10 mouse cellular contexts compared by ENCODE assay signal in genomic region chr19:3651220-3651619, GRCm38 (mm10). TPM values are rescaled to one million over a fixed set of nuclear protein-coding genes. Genes with fewer than 3 reads are reported as not detected.
A peak's percentile ranks its signal among the peaks of the same experiment; 100 is the strongest.
DNase-seq lines count a peak whose midpoint lies in the region; ATAC-seq and TF ChIP-seq lines count a peak whose summit lies in the region.
"Had no signal": no experiment of that assay in that cellular context is flagged by ENCODE, and none has a peak within 500 bp of the region (broad histone marks: within the 10 kb centered on the region; RNA-seq: fewer than 3 reads in every experiment).

No protein-coding gene starts in this region.

- ATAC-seq in forebrain, postnatal 0 days = no peak
- ATAC-seq in forebrain, embryonic 11.5 days (replicated peaks; ENCODE audit: low FRiP score) = no peak
- ATAC-seq in cerebellum, adult (ENCODE audit: insufficient number of reproducible peaks, low FRiP score, low TSS enrichment) = no peak

- WGBS in forebrain, postnatal 0 days = 97% methylated on average over 3 of the region's 3 CpGs
- WGBS in forebrain, embryonic 11.5 days = 99% methylated on average over 3 of the region's 3 CpGs
- WGBS in lung, adult 2 months = 99% methylated on average over 3 of the region's 3 CpGs

- no peak overlapping the region for H3K27ac ChIP-seq in forebrain, postnatal 0 days (ENCODE audit: low read depth, low read length)
- no peak overlapping the region for H3K27ac ChIP-seq in forebrain, embryonic 11.5 days (ENCODE audit: low read depth, low read length)
- H3K27ac ChIP-seq in embryonic fibroblast, embryonic 13.5 days (ENCODE audit: insufficient read depth, low read length) = no peak overlapping the region
- H3K27ac ChIP-seq: heart, embryonic 15.5 days; limb, embryonic 13.5 days had no signal

- H3K4me1 ChIP-seq in forebrain, postnatal 0 days (ENCODE audit: insufficient read depth) = no peaks in the 10 kb centered on the region
- no peaks in the 10 kb centered on the region for H3K4me1 ChIP-seq in forebrain, embryonic 11.5 days (replicated peaks; ENCODE audit: control insufficient read depth, insufficient read depth, low read length)
- peaks cover 21% of the 10 kb centered on the region for H3K4me1 ChIP-seq in lung, adult 2 months (ENCODE audit: control insufficient read depth, insufficient read depth, low read length)
- peaks cover 31% of the 10 kb centered on the region for H3K4me1 ChIP-seq in E14TG2a.4 (replicated peaks; ENCODE audit: low read depth, low read length)
- H3K4me1 ChIP-seq in embryonic fibroblast, embryonic 13.5 days (ENCODE audit: control insufficient read depth, insufficient read depth, low read length) = no peaks in the 10 kb centered on the region
- H3K4me1 ChIP-seq: limb, embryonic 13.5 days had no signal

- no peak overlapping the region for H3K4me3 ChIP-seq in forebrain, postnatal 0 days (ENCODE audit: low read depth, low read length)
- no peak overlapping the region for H3K4me3 ChIP-seq in forebrain, embryonic 11.5 days (ENCODE audit: low read depth, low read length)
- H3K4me3 ChIP-seq in lung, adult 2 months (replicated peaks; ENCODE audit: extremely low read depth, low read depth, low read length) = no peak overlapping the region
- H3K4me3 ChIP-seq in E14TG2a.4 (replicated peaks; ENCODE audit: low read length) = no peak overlapping the region
- no peak overlapping the region for H3K4me3 ChIP-seq in embryonic fibroblast, embryonic 13.5 days (ENCODE audit: insufficient read depth, low read length)
- H3K4me3 ChIP-seq: heart, embryonic 15.5 days; limb, embryonic 13.5 days had no signal

- TF ChIP-seq CTCF in forebrain, postnatal 0 days (IDR thresholded peaks at IDR 0.05; ENCODE audit: low read depth) = peak; percentile 16; the same call in 1 of the 2 replicates
- TF ChIP-seq CTCF in lung, adult 2 months (IDR thresholded peaks at IDR 0.05; ENCODE audit: insufficient read depth, low read length) = peak; percentile 51
- TF ChIP-seq CTCF in E14TG2a.4 (conservative IDR thresholded peaks at IDR 0.05; ENCODE audit: low read length) = peak; percentile 89
- TF ChIP-seq CTCF in embryonic fibroblast, embryonic 13.5 days (IDR thresholded peaks at IDR 0.05; ENCODE audit: borderline replicate concordance, insufficient read depth, low read length) = peak; percentile 19; the same call in 1 of the 2 replicates

- DNase-seq in forebrain, postnatal 0 days = no peak
- no peak for DNase-seq in forebrain, embryonic 11.5 days (ENCODE audit: low spot score)
- DNase-seq in lung, adult 2 months = no peak
- no peak for DNase-seq in lung, postnatal 25 days (ENCODE audit: low spot score)
- no peak for DNase-seq in left cerebral cortex, adult 8-10 months (ENCODE audit: low spot score in 2 of 2)

- H3K9ac ChIP-seq in forebrain, postnatal 0 days = no peak overlapping the region
- H3K9ac ChIP-seq in forebrain, embryonic 11.5 days (ENCODE audit: low read length) = no peak overlapping the region
- H3K9ac ChIP-seq: heart, embryonic 15.5 days; limb, embryonic 13.5 days had no signal

- no peaks in the 10 kb centered on the region for H3K27me3 ChIP-seq in forebrain, postnatal 0 days (ENCODE audit: insufficient read depth, low read length)
- no peaks in the 10 kb centered on the region; the same call in 1 of the 2 replicates for H3K27me3 ChIP-seq in forebrain, embryonic 11.5 days (ENCODE audit: control insufficient read depth, insufficient read depth, low read length)
- H3K27me3 ChIP-seq in E14TG2a.4 (ENCODE audit: insufficient read depth, low read length) = no peaks in the 10 kb centered on the region
- H3K27me3 ChIP-seq: heart, embryonic 15.5 days; limb, embryonic 13.5 days had no signal

- H3K9me3 ChIP-seq in forebrain, postnatal 0 days (ENCODE audit: low read length) = no peaks in the 10 kb centered on the region
- no peaks in the 10 kb centered on the region for H3K9me3 ChIP-seq in forebrain, embryonic 11.5 days (ENCODE audit: control insufficient read depth, low read length)
- no peaks in the 10 kb centered on the region for H3K9me3 ChIP-seq in E14TG2a.4 (ENCODE audit: low read length)
- H3K9me3 ChIP-seq: heart, embryonic 15.5 days had no signal

- no peak overlapping the region for H3K4me2 ChIP-seq in forebrain, postnatal 0 days (ENCODE audit: low read depth)
- H3K4me2 ChIP-seq in forebrain, embryonic 11.5 days (ENCODE audit: low read depth, low read length, severe bottlenecking) = no peak overlapping the region
- H3K4me2 ChIP-seq: heart, embryonic 15.5 days; limb, embryonic 13.5 days had no signal

- no peaks in the 10 kb centered on the region; the same call in 1 of the 2 replicates for H3K36me3 ChIP-seq in forebrain, postnatal 0 days (ENCODE audit: insufficient read depth)
- peaks cover 8% of the 10 kb centered on the region; the same call in 1 of the 2 replicates for H3K36me3 ChIP-seq in forebrain, embryonic 11.5 days (ENCODE audit: control insufficient read depth, insufficient read depth, low read length)
- peaks cover 63% of the 10 kb centered on the region for H3K36me3 ChIP-seq in E14TG2a.4 (ENCODE audit: insufficient read depth, low read length)

- no peak for TF ChIP-seq POLR2A in lung, adult 2 months (IDR thresholded peaks at IDR 0.05; ENCODE audit: borderline replicate concordance, extremely low read depth, low read depth, low read length)
- no peak for TF ChIP-seq POLR2A in embryonic fibroblast, embryonic 13.5 days (IDR thresholded peaks at IDR 0.05; ENCODE audit: low read depth, low read length)

RNA-seq across cellular contexts. Expression of gene Lrp5, which starts 35.1 kb away (rescaled TPM):
- total RNA-seq in forebrain, postnatal 0 days (2014; rRNA removed) = 7.9 and 11.1 TPM in 2 replicates
- polyA plus RNA-seq in forebrain, postnatal 0 days (2015; fragmentation: Nextera tagmentation; extraction: Ambion mirVana) = 0.50 and 0.56 TPM in 2 replicates
- polyA plus RNA-seq in forebrain, embryonic 11.5 days (2014; fragmentation: Nextera tagmentation; extraction: Ambion mirVana) = 4.7 and 5.2 TPM in 2 replicates
- polyA plus RNA-seq in lung, adult 2 months (2012; rRNA removed) = 85.8 and 87.8 TPM in 2 replicates
- 32.0 and 32.7 TPM in 2 replicates for polyA plus RNA-seq in embryonic fibroblast, embryonic 13.5 days (2011; ENCODE audit: insufficient read length, low read depth, missing spikeins)
- 10 to 100 TPM in 1 of 4 experiments, 1 to 10 TPM in 3; 7.9 to 10.6 (median 8.4) TPM for total RNA-seq in left cerebral cortex, adult 8-10 months (2022)

RNA-seq across cellular contexts. Expression of gene 1810055G02Rik, which starts 56.9 kb away (rescaled TPM):
- total RNA-seq in forebrain, postnatal 0 days (2014; rRNA removed) = 33.6 and 37.2 TPM in 2 replicates
- 38.4 and 39.0 TPM in 2 replicates for polyA plus RNA-seq in forebrain, postnatal 0 days (2015; fragmentation: Nextera tagmentation; extraction: Ambion mirVana)
- polyA plus RNA-seq in forebrain, embryonic 11.5 days (2014; fragmentation: Nextera tagmentation; extraction: Ambion mirVana) = 42.3 and 52.1 TPM in 2 replicates
- 36.3 and 41.4 TPM in 2 replicates for polyA plus RNA-seq in lung, adult 2 months (2012; rRNA removed)
- polyA plus RNA-seq in embryonic fibroblast, embryonic 13.5 days (2011; ENCODE audit: insufficient read length, low read depth, missing spikeins) = 53.5 and 57.9 TPM in 2 replicates
- total RNA-seq in left cerebral cortex, adult 8-10 months (2022) = 10 to 100 TPM; 25.9 to 28.3 (median 26.3) TPM

Comparison
In these comparisons a context has a peak if more than half of its experiments do, and no peak if none do; other contexts are left out.
1. CTCF ChIP-seq: peak in every context shown above with its lines; median percentile 89 in E14TG2a.4; 51 in lung, adult 2 months; 19 in embryonic fibroblast, embryonic 13.5 days; 16 in forebrain, postnatal 0 days.